Mouse (Mus musculus): Measurements from ENCODE around the gene Olfr323.

The Olfr323 gene

GRCm38 (mm10) chr11:58604688-58605087, 25.6 kb downstream of the Olfr323 start:
- no peak for DNase-seq (ENCODE audit: low read depth in 2 of 2, low spot score in 2 of 2)

GRCm38 (mm10) chr11:58602800-58603560, 27.3 kb downstream of the Olfr323 start:
- DNase-seq (ENCODE audit: low read depth in 2 of 2, low spot score in 2 of 2): no peak

- DNase-seq (ENCODE audit: low read depth in 2 of 2, low spot score in 2 of 2): no peak
Observed at GRCm38 (mm10) chr11:58602062-58602461, 28.2 kb downstream of the Olfr323 start.

- no peak for DNase-seq (ENCODE audit: low read depth in 2 of 2, low spot score in 2 of 2)
Observed at GRCm38 (mm10) chr11:58597837-58598236, 32.5 kb downstream of the Olfr323 start.

- no peak for DNase-seq (ENCODE audit: low read depth in 2 of 2, low spot score in 2 of 2)
Observed at GRCm38 (mm10) chr11:58594814-58595213, 35.5 kb downstream of the Olfr323 start, which contains the start of gene Olfr324. Gene Olfr324 (plus strand): TSS chr11:58595114.

- no peak for DNase-seq (ENCODE audit: low read depth in 2 of 2, low spot score in 2 of 2)
Observed at GRCm38 (mm10) chr11:58588620-58589250, 41.6 kb downstream of the Olfr323 start.

GRCm38 (mm10) chr11:58587898-58588348, 42.4 kb downstream of the Olfr323 start:
- DNase-seq (ENCODE audit: low read depth in 2 of 2, low spot score in 2 of 2): peak; percentile 25 to 27

- no peak for DNase-seq (ENCODE audit: low read depth in 2 of 2, low spot score in 2 of 2)
Observed at GRCm38 (mm10) chr11:58578636-58579035, 51.7 kb downstream of the Olfr323 start.

- no peak for DNase-seq (ENCODE audit: low read depth in 2 of 2, low spot score in 2 of 2)
Observed at GRCm38 (mm10) chr11:58577430-58577829, 52.9 kb downstream of the Olfr323 start, which contains the start of gene Olfr325. Gene Olfr325 (plus strand): TSS chr11:58577730.
